Mouse (Mus musculus) CH12.LX (cell line): Measurements from ENCODE around the gene Gtf3c4.

Experiments used
- POLR2A ChIP-seq: IDR thresholded peaks from 2 replicates; pipeline ENCODE4 v1.6.1; 2011; ENCODE audit warnings: low read depth, mild to moderate bottlenecking, improper control_type of control experiment, low read length
- RAD21 ChIP-seq: IDR thresholded peaks from 2 replicates; pipeline ENCODE4 v1.6.1; 2011; ENCODE audit warnings: low read depth, mild to moderate bottlenecking, low read length, improper control_type of control experiment, moderate library complexity
- TBP ChIP-seq: conservative IDR thresholded peaks from 2 replicates; pipeline ENCODE4 v1.6.1; 2011; ENCODE audit warnings: low read depth, low read length, improper control_type of control experiment

DNA sequence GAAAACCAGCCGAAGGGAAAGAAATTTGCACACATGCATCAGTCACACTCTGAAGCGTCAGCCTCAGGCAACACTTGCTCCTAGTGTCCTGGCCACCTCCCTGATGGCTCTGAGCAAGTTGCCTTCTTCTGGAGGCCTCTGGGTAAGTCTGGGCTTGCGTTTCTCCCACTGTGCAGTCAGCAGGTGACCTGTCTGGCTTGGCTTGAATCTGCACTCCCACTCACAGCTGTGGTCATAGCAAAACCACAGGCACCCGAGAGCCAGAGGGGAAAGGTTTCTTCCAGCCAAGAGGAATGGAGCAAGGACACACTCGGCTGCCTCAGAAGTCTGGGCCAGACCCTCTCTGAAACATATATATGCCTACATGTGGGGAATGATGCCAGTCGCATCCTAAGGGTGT is 31.3 kb downstream of the Gtf3c4 start:
- TF ChIP-seq TBP, result no peak
- no peak for TF ChIP-seq POLR2A
- no peak for TF ChIP-seq RAD21
